Mouse (Mus musculus) thymus, adult 18-20 months (tissue): ENCODE results near the gene Soat1.
"Not testable (repeated sequence)": the region's sequence is repeated elsewhere in the genome, so short reads cannot be mapped to it uniquely, and the experiment has no call there.

Source experiments
- DNase-seq, 2 experiments: peaks; one replicate each; pipeline ENCODE4 v3.0.0; 2022; ENCODE audit warnings: mixed read lengths in 2 of 2

The Soat1 gene

GRCm38 (mm10) chr1:156422856-156423255, 51.3 kb downstream of the Soat1 start:
- no peak for DNase-seq

- peak; percentile 88 to 91 for DNase-seq
These were observed 53.3 kb downstream of the Soat1 start, which contains the start of gene Axdnd1 for GRCm38 (mm10) chr1:156420671-156421297. Axdnd1 (minus strand) TSS chr1:156421159.

GRCm38 (mm10) chr1:156418170-156418569, 56.0 kb downstream of the Soat1 start:
- no peak for DNase-seq

GRCm38 (mm10) chr1:156408521-156408920, 65.6 kb downstream of the Soat1 start:
- peak; percentile 75 to 85 for DNase-seq

- DNase-seq, result peak; percentile 60 to 83
These were observed 66.1 kb downstream of the Soat1 start for GRCm38 (mm10) chr1:156408004-156408403.

GRCm38 (mm10) chr1:156403251-156403650, 70.9 kb downstream of the Soat1 start:
- DNase-seq, result no peak

- DNase-seq, result no peak
These were observed 71.6 kb downstream of the Soat1 start for GRCm38 (mm10) chr1:156402491-156402890.

GRCm38 (mm10) chr1:156400159-156400558, 74.0 kb downstream of the Soat1 start:
- not testable (repeated sequence) for DNase-seq

GRCm38 (mm10) chr1:156393148-156393547, 81.0 kb downstream of the Soat1 start:
- no peak for DNase-seq

- DNase-seq, result no peak
These were observed 87.3 kb downstream of the Soat1 start for GRCm38 (mm10) chr1:156386880-156387279.

- no peak for DNase-seq
These were observed 87.9 kb downstream of the Soat1 start for GRCm38 (mm10) chr1:156386232-156386631.

- no peak for DNase-seq
These were observed 92.9 kb downstream of the Soat1 start for GRCm38 (mm10) chr1:156381217-156381616.
